Mouse (Mus musculus): ENCODE data around the gene Sfxn2.

Sfxn2 gene

GRCm38 (mm10) chr19:46599375-46600256 lies 26.5 kb downstream of the Sfxn2 start:
- DNase-seq: no peak

GRCm38 (mm10) chr19:46600371-46600770 lies 27.2 kb downstream of the Sfxn2 start:
- no peak for DNase-seq

GRCm38 (mm10) chr19:46601491-46601890 lies 28.3 kb downstream of the Sfxn2 start:
- DNase-seq: no peak

- no peak for DNase-seq
Measured at GRCm38 (mm10) chr19:46602406-46602805, 29.2 kb downstream of the Sfxn2 start.

- no peak for DNase-seq
Measured at GRCm38 (mm10) chr19:46606718-46607117, 33.6 kb downstream of the Sfxn2 start.

GRCm38 (mm10) chr19:46607424-46607823 lies 34.3 kb downstream of the Sfxn2 start:
- no peak for DNase-seq

GRCm38 (mm10) chr19:46608158-46608557 lies 35.0 kb downstream of the Sfxn2 start:
- DNase-seq: no peak

GRCm38 (mm10) chr19:46616378-46616777 lies 43.2 kb downstream of the Sfxn2 start:
- DNase-seq: no peak

- DNase-seq: no peak
Measured at GRCm38 (mm10) chr19:46617361-46617760, 44.2 kb downstream of the Sfxn2 start.

- DNase-seq: no peak
Measured at GRCm38 (mm10) chr19:46618322-46618721, 45.2 kb downstream of the Sfxn2 start.

GRCm38 (mm10) chr19:46619001-46619400 lies 45.8 kb downstream of the Sfxn2 start:
- peak; percentile 63 to 77 for DNase-seq

- DNase-seq: no peak
Measured at GRCm38 (mm10) chr19:46619518-46619917, 46.4 kb downstream of the Sfxn2 start.

GRCm38 (mm10) chr19:46620016-46620808 lies 47.0 kb downstream of the Sfxn2 start:
- DNase-seq: no peak

- DNase-seq: no peak
Measured at GRCm38 (mm10) chr19:46621236-46622183, 48.3 kb downstream of the Sfxn2 start.

GRCm38 (mm10) chr19:46622659-46623193 lies 49.6 kb downstream of the Sfxn2 start:
- no peak for DNase-seq

GRCm38 (mm10) chr19:46623194-46623667 lies 50.1 kb downstream of the Sfxn2 start:
- no peak for DNase-seq

- DNase-seq: peak; percentile 60 to 62
Measured at GRCm38 (mm10) chr19:46623790-46624772, 50.9 kb downstream of the Sfxn2 start.

- no peak for DNase-seq
Measured at GRCm38 (mm10) chr19:46625015-46625414, 51.9 kb downstream of the Sfxn2 start.

- no peak for DNase-seq
Measured at GRCm38 (mm10) chr19:46625519-46625918, 52.4 kb downstream of the Sfxn2 start.

GRCm38 (mm10) chr19:46628403-46628802 lies 55.2 kb downstream of the Sfxn2 start:
- DNase-seq: no peak

- DNase-seq: no peak
Measured at GRCm38 (mm10) chr19:46629807-46630206, 56.6 kb downstream of the Sfxn2 start.
